Mouse (Mus musculus) leukemia stem cell, adult 10-12 weeks (primary cell): ENCODE data around the gene Abi3. TPM values are rescaled to one million over a fixed set of nuclear protein-coding genes. Genes with fewer than 3 reads are reported as not detected.

Source experiments
- polyA plus RNA-seq: library from polyadenylated mRNA; stranded (reverse); fragments of >175 nt; gene quantifications from 2 replicates; pipeline ENCODE4 v1.2.3, GENCODE M21; 2012; ENCODE audit warnings: low replicate concordance

Abi3 gene
- 164 and 299 TPM in 2 replicates for polyA plus RNA-seq

GRCm38 (mm10) chr11:95842074-95842681 lies at the start of gene Abi3:
Gene Abi3, minus strand, starts transcription at chr11:95842476.

DNA sequence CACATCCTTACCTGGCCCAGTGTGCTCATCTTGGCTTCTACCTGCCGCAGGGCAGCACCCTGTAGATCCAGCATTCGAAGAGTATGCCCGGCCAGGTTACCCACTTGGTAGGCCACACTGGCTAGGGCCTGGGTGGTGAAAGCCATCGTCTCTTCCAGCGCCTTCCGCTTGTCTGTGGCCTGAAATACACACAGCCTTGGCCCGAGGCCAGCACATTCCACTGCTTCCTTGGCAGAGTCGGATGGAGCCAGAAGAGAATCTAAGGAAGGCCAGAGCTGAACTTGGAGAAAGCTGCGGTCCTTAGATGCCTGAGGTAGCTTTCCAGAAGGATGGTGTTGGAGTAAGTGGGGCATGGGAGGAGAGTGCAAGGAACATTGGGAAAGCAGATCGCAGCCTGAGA lies 5.2 kb downstream of the Abi3 start, which contains the start of gene Gngt2:
Gene Gngt2, plus strand, starts transcription at position 158 of the 400 bp plus-strand sequence.

GRCm38 (mm10) chr11:95824071-95824876 lies 18.0 kb downstream of the Abi3 start, which contains the start of gene Phospho1:
Gene Phospho1, plus strand, starts transcription at chr11:95824499.

Other genes with a start within 250 kb of the Abi3 start
- gene Phb, start 175.5 kb downstream of the Abi3 start, polyA plus RNA-seq = 11.3 and 30.4 TPM in 2 replicates
- gene Zfp652, start 129.8 kb downstream of the Abi3 start, polyA plus RNA-seq = 70.4 and 75.2 TPM in 2 replicates
- not detected in 2 replicates for gene B130006D01Rik, start 118.9 kb downstream of the Abi3 start, polyA plus RNA-seq
- gene Phospho1, start 18.0 kb downstream of the Abi3 start, polyA plus RNA-seq = 113 and 134 TPM in 2 replicates
- 9.1 and 9.8 TPM in 2 replicates for gene Gngt2, start 5.3 kb downstream of the Abi3 start, polyA plus RNA-seq
- gene B4galnt2, start 72.4 kb upstream of the Abi3 start, polyA plus RNA-seq = not detected in 2 replicates
- gene Igf2bp1, start 163.5 kb upstream of the Abi3 start, polyA plus RNA-seq = not detected in 2 replicates
- not detected in 2 replicates for gene Gip, start 182.1 kb upstream of the Abi3 start, polyA plus RNA-seq
- gene Snf8, start 192.4 kb upstream of the Abi3 start, polyA plus RNA-seq = 37.2 and 86.8 TPM in 2 replicates
- gene Ube2z, start 222.9 kb upstream of the Abi3 start, polyA plus RNA-seq = 16.2 and 20.6 TPM in 2 replicates
- gene Atp5g1, start 233.2 kb upstream of the Abi3 start, polyA plus RNA-seq = 63.0 and 508 TPM in 2 replicates